Mouse (Mus musculus): ENCODE measurements around the gene Atrn. TPM values are rescaled to one million over a fixed set of nuclear protein-coding genes. Genes with fewer than 3 reads are reported as not detected.

The Atrn gene
- polyA plus RNA-seq (2016; fragmentation: Nextera tagmentation; extraction: Ambion mirVana) = 5.4 and 6.6 TPM in 2 replicates

DNA sequence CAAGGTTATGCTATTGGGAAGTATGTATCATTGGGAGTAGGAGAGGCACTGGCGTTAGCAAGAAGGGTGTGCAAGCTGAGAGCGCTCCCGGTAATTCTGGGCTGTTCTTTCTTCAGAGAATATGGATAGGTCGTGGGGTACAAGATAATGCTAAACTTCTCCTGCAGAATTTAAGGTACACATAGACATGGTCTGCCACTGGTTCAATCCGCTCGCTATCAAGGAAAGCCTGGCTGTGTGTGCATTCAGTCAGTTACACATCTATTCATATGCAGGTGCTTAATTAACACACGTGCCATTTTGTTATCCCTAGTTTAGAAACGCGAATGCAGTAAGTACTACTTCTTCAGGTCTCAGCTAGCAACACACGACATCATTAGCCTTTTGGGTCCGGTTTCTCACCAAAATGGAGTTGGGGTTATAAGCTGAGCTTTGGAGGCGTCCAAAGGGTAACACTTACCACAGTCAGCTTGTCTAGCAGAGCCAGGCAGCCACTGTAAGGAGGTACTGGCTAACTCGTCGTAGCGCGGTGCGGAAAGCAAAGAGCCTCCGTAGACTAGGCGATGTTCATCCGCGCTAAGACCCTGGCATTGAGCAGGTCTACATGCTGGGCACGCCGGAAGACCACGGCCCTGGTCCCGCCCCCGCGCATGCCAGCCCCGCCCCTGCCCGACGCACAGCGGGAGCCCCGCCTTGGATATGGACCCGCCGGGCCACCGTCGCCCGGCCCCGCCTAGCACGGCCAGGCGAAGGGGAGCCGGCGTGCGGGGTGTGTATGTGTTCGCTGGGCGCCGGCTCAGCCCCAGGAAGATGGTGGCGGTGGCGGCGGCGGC is at the start of gene Atrn, which contains the start of gene 4930402H24Rik:
Atrn (plus strand) TSS at position 745 of the 833 bp plus-strand sequence.
4930402H24Rik (minus strand) TSS at position 656 of the 833 bp plus-strand sequence.
- Histone ChIP-seq H3K27ac (peak within 1 kb of the TSS; percentile 89), H3K27me3 (ENCODE audit: poor library complexity, severe bottlenecking) (no peaks in the 10 kb centered on the region), H3K36me3 (replicated peaks) (no peaks in the 10 kb centered on the region), H3K9me3 (no peaks in the 10 kb centered on the region), H3K4me3 (peak within 1 kb of the TSS; percentile 95), H3K4me1 (peaks cover 25% of the 10 kb centered on the region)
- 4% methylated on average over 50 of the region's 50 CpGs for WGBS
- DNase-seq (ENCODE audit: extremely low spot score, low spot score) = peak; percentile 92

GRCm38 (mm10) chr2:130862091-130862490 is 44.2 kb upstream of the Atrn start:
- 90% methylated on average over 3 of the region's 3 CpGs for WGBS
- no peak for DNase-seq (ENCODE audit: extremely low spot score, low spot score)
- Histone ChIP-seq H3K4me3 (no peak overlapping the region), H3K36me3 (replicated peaks) (no peaks in the 10 kb centered on the region), H3K27ac (no peak overlapping the region), H3K4me1 (no peaks in the 10 kb centered on the region), H3K27me3 (ENCODE audit: poor library complexity, severe bottlenecking) (no peaks in the 10 kb centered on the region), H3K9me3 (no peaks in the 10 kb centered on the region)

DNA sequence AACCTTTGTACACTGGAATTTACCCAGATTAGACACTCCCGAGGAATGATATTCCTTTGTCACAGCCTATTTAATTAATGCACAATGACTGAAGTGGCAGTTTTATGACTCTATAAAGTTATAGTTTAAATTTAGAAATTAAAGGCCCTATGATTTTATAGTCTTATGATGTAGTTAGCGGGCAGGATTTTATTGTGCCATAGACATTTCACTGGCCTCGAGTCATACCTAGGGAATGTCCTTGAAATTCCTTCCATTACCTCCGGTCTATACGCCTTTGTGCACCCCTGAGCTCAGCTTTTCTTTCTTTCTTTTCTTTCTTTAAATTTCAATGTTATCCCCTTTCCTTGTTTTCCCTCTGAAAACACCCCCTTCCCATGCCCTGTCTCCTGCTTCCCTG is 35.4 kb upstream of the Atrn start:
- H3K27ac ChIP-seq = no peak overlapping the region
- H3K4me3 ChIP-seq = no peak overlapping the region
- H3K27me3 ChIP-seq (ENCODE audit: poor library complexity, severe bottlenecking) = no peaks in the 10 kb centered on the region
- peaks cover 3% of the 10 kb centered on the region; the same call in 1 of the 2 replicates for H3K4me1 ChIP-seq
- H3K36me3 ChIP-seq (replicated peaks) = no peaks in the 10 kb centered on the region
- WGBS = 90% methylated on average over 5 of the region's 5 CpGs
- DNase-seq (ENCODE audit: extremely low spot score, low spot score) = no peak
- H3K9me3 ChIP-seq = no peaks in the 10 kb centered on the region

DNA sequence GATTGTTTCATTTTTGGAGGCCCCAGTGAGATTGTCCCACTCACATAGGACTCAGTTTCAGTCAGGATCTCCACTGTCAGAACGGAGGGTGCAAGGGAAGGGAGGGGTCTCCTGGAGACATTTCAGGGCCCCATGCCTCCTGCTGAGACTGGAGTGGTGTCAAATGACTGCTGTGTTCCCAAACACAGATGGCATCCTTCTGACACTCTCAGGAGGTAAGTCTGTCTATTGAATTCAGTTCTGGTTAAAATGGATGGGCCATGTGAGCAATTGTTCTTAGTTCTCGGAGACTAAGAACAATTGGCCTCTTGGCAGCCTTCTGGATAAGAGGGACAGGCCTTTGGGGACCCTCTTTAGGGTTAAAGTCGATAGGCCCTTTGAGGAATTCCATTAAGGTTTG is 28.9 kb upstream of the Atrn start:
- no peak for DNase-seq (ENCODE audit: extremely low spot score, low spot score)
- 65% methylated on average over 3 of the region's 3 CpGs for WGBS

DNA sequence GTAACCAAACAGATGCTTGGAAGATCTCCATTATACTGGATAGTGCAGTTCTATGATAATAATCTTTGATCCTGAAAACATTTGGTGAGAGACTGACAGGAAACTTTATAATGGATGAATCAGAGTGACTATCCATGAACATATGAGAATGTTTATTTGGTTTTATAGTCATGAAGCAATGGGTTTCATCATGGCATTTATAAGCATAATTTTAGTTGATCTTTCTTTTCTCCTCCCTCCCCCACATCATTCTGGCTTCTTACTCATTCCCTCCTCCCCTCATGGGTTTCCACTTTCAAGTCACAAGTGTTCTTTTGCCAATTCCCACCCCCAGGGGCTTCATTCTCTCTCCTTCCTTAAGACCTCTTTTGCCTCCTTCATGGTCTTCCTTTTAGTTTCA is 19.3 kb upstream of the Atrn start:
- H3K9me3 ChIP-seq = no peaks in the 10 kb centered on the region
- no peak overlapping the region for H3K27ac ChIP-seq
- H3K4me1 ChIP-seq = no peaks in the 10 kb centered on the region
- H3K36me3 ChIP-seq (replicated peaks) = 0 out of 2 replicates have a peak, but pooled peaks cover 9% of the 10 kb centered on the region
- DNase-seq (ENCODE audit: extremely low spot score, low spot score) = no peak
- H3K27me3 ChIP-seq (ENCODE audit: poor library complexity, severe bottlenecking) = no peaks in the 10 kb centered on the region
- no peak overlapping the region for H3K4me3 ChIP-seq

More for the DNA sequence above, 28.9 kb upstream of the Atrn start:
- Histone ChIP-seq H3K27ac (no peak overlapping the region), H3K9me3 (no peaks in the 10 kb centered on the region), H3K27me3 (ENCODE audit: poor library complexity, severe bottlenecking) (no peaks in the 10 kb centered on the region), H3K36me3 (replicated peaks) (peaks cover 11% of the 10 kb centered on the region; the same call in 1 of the 2 replicates), H3K4me1 (peaks cover 14% of the 10 kb centered on the region; the same call in 1 of the 2 replicates), H3K4me3 (no peak overlapping the region)

DNA sequence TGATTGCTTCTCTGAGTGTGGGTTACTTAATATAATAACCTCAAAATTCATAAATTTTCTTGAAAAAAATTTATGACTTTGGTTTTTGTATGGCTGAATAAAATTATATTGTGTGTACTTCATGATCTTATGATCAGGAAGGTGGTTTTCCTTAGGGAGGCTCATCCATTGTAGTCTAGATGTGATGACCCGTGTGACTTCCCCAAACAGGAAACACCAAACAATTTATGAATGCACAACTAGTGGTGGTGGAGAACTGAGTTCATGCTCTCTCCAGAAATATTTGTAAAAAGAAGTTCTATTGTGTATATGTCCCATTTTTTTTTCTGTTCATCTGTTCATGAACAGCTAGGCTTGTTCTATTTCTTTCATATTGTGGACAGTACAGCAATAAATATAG is 18.8 kb upstream of the Atrn start:
- Histone ChIP-seq H3K27me3 (ENCODE audit: poor library complexity, severe bottlenecking) (no peaks in the 10 kb centered on the region), H3K4me3 (no peak overlapping the region), H3K27ac (no peak overlapping the region), H3K36me3 (replicated peaks) (0 out of 2 replicates have a peak, but pooled peaks cover 9% of the 10 kb centered on the region), H3K4me1 (no peaks in the 10 kb centered on the region), H3K9me3 (no peaks in the 10 kb centered on the region)
- no peak for DNase-seq (ENCODE audit: extremely low spot score, low spot score)
- 91% methylated on average over 1 of the region's 1 CpGs for WGBS

DNA sequence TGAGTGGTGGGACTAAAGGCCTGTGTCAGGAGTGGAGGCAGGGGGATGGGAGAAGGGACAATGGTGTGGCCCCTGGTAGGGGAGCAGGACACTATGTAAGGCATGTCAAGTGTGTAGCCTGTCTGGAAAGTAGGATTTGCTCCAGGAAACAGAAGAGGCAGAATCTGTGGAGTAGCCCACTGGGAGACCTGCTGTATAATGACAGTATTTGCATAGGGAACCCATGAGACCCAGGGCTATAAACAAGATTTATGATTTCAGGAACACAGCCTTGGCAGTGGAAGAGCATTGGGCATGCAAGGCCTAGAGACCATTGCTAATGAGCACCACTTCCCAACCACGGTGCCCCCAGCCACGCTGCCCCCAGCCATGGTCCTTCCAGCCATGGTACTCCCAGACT is 9.4 kb upstream of the Atrn start:
- 90% methylated on average over 2 of the region's 2 CpGs for WGBS
- no peaks in the 10 kb centered on the region for H3K9me3 ChIP-seq
- no peak for DNase-seq (ENCODE audit: extremely low spot score, low spot score)
- H3K36me3 ChIP-seq (replicated peaks) = peaks cover under 1% of the 10 kb centered on the region; the same call in 1 of the 2 replicates
- no peaks in the 10 kb centered on the region for H3K27me3 ChIP-seq (ENCODE audit: poor library complexity, severe bottlenecking)
- no peak overlapping the region for H3K27ac ChIP-seq
- no peak overlapping the region for H3K4me3 ChIP-seq
- H3K4me1 ChIP-seq = no peaks in the 10 kb centered on the region

DNA sequence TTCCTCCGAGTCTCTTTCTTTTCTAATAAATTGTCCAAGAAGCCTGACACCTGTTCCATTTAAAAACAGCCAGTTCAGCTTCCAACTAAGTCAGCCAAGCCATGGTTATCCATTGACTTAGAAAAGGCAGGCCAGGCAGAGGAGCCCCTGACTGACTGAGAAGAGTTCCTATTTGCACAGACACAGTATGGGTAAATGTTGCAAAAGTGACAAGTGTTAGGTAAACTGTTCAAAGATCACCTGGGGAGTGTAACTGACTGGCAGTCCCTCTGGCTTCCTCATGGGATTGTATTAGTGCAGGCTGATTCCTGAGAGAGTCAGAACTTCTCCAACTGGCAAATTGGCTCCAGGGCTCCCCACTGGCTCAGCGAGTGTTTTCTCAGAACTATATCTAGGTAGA is 8.4 kb upstream of the Atrn start:
- H3K4me3 ChIP-seq = no peak overlapping the region
- WGBS = 83% methylated on average over 2 of the region's 2 CpGs
- no peak overlapping the region for H3K27ac ChIP-seq
- DNase-seq (ENCODE audit: extremely low spot score, low spot score) = no peak
- no peaks in the 10 kb centered on the region for H3K9me3 ChIP-seq
- H3K36me3 ChIP-seq (replicated peaks) = no peaks in the 10 kb centered on the region; the same call in 1 of the 2 replicates
- no peaks in the 10 kb centered on the region for H3K27me3 ChIP-seq (ENCODE audit: poor library complexity, severe bottlenecking)
- no peaks in the 10 kb centered on the region for H3K4me1 ChIP-seq

GRCm38 (mm10) chr2:130898783-130899182 is 7.5 kb upstream of the Atrn start:
- H3K27ac ChIP-seq = no peak overlapping the region
- H3K4me3 ChIP-seq = no peak overlapping the region
- no peaks in the 10 kb centered on the region for H3K9me3 ChIP-seq
- H3K27me3 ChIP-seq (ENCODE audit: poor library complexity, severe bottlenecking) = no peaks in the 10 kb centered on the region
- no peaks in the 10 kb centered on the region; the same call in 1 of the 2 replicates for H3K36me3 ChIP-seq (replicated peaks)
- H3K4me1 ChIP-seq = no peaks in the 10 kb centered on the region
- 90% methylated on average over 2 of the region's 2 CpGs for WGBS
- DNase-seq (ENCODE audit: extremely low spot score, low spot score) = no peak

DNA sequence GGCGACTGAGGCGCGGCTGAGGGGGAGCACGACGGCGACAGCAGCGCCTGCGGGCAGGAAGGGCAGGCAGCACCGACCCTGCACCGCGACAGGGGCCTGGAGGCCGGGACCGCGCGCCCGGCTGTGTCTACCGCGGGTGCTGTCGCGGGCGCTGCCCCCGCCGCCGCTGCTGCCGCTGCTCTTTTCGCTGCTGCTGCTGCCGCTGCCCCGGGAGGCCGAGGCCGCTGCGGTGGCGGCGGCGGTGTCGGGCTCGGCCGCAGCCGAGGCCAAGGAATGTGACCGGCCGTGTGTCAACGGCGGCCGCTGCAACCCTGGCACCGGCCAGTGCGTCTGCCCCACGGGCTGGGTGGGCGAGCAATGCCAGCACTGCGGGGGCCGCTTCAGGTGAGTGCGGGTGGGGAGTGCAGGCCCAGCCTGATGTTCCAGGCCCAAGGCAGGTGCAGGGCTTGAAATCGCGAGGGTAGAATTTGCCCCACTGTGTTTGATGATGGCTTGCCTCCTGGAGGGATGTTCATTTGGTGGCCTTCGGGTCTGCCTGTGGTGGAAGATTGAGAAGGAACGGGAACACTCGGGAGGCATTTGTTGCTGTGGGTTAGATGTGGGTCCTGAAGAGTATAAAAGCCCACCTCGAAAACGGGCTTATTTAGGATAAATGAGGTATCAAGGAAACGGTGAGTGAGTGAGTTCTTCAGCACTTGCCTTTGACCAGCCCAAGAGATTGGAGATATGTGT is 455 bp downstream of the Atrn start:
- Histone ChIP-seq H3K4me3 (peak overlapping the region; percentile 95), H3K27ac (peak overlapping the region; percentile 89), H3K4me1 (peaks cover 25% of the 10 kb centered on the region), H3K9me3 (no peaks in the 10 kb centered on the region), H3K27me3 (ENCODE audit: poor library complexity, severe bottlenecking) (no peaks in the 10 kb centered on the region), H3K36me3 (replicated peaks) (no peaks in the 10 kb centered on the region)
- peak; percentile 37 for DNase-seq (ENCODE audit: extremely low spot score, low spot score)
- under 1% methylated on average over 58 of the region's 58 CpGs for WGBS

DNA sequence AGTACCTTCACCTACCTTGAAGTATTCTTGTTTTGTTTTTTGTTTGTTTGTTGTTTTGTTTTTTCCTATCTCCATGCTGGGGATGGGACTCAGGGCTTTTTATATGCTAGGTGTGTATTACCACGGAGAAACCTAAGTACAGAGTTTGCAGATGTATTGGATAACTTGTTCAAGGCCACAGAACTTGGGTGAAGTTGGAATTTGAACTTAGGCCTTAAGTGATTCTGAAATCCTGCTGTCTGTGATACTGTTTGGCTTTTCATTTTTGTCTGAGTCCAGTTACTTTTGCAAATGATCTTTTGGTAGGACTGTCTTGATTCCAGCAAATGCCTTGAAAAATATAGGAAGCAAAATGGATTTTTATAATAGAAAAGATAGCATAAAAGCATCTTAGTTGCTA is 5.4 kb downstream of the Atrn start:
- 61% methylated on average over 1 of the region's 1 CpGs for WGBS
- no peaks in the 10 kb centered on the region; the same call in 1 of the 2 replicates for H3K36me3 ChIP-seq (replicated peaks)
- H3K9me3 ChIP-seq = no peaks in the 10 kb centered on the region
- no peak for DNase-seq (ENCODE audit: extremely low spot score, low spot score)
- no peak overlapping the region for H3K4me3 ChIP-seq
- H3K27me3 ChIP-seq (ENCODE audit: poor library complexity, severe bottlenecking) = no peaks in the 10 kb centered on the region
- H3K4me1 ChIP-seq = peaks cover 19% of the 10 kb centered on the region
- no peak overlapping the region for H3K27ac ChIP-seq

DNA sequence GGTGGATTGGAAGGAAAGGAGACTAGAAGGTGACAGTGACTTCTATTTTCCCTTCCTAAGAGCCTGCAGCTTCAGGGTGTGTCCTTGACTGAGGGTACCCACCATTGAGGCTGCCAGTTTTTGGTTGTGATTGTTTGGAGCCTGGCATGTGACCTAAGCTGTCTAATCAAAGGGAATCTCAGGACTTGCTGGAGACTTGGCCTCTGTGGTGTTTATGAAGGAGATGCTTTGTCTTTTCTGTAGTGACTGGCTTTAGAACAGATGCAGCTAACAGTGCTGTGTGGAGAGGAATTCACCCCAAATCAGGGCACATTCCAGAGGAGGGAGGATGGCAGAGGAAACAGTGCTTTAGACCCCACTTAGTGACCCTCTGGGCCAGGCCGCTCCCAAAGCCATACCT is 8.6 kb downstream of the Atrn start:
- Histone ChIP-seq H3K4me1 (peaks cover 5% of the 10 kb centered on the region; the same call in 1 of the 2 replicates), H3K36me3 (replicated peaks) (no peaks in the 10 kb centered on the region; the same call in 1 of the 2 replicates), H3K27me3 (ENCODE audit: poor library complexity, severe bottlenecking) (no peaks in the 10 kb centered on the region), H3K9me3 (no peaks in the 10 kb centered on the region), H3K4me3 (no peak overlapping the region), H3K27ac (no peak overlapping the region)
- WGBS = 73% methylated on average over 1 of the region's 1 CpGs
- DNase-seq (ENCODE audit: extremely low spot score, low spot score) = no peak

Data from forebrain, embryonic 10.5 days (tissue).